Mouse (Mus musculus) heart, postnatal 0 days (tissue): ENCODE results near the gene Arpin.

Experiments used
- CTCF ChIP-seq: IDR thresholded peaks from 2 replicates; pipeline ENCODE4 v1.5.1; 2016; ENCODE audit warnings: antibody characterized with exemption, control low read depth, low read depth
- EP300 ChIP-seq: IDR thresholded peaks from 2 replicates; pipeline ENCODE4 v1.6.1; 2016; ENCODE audit warnings: antibody characterized with exemption, low read depth

DNA sequence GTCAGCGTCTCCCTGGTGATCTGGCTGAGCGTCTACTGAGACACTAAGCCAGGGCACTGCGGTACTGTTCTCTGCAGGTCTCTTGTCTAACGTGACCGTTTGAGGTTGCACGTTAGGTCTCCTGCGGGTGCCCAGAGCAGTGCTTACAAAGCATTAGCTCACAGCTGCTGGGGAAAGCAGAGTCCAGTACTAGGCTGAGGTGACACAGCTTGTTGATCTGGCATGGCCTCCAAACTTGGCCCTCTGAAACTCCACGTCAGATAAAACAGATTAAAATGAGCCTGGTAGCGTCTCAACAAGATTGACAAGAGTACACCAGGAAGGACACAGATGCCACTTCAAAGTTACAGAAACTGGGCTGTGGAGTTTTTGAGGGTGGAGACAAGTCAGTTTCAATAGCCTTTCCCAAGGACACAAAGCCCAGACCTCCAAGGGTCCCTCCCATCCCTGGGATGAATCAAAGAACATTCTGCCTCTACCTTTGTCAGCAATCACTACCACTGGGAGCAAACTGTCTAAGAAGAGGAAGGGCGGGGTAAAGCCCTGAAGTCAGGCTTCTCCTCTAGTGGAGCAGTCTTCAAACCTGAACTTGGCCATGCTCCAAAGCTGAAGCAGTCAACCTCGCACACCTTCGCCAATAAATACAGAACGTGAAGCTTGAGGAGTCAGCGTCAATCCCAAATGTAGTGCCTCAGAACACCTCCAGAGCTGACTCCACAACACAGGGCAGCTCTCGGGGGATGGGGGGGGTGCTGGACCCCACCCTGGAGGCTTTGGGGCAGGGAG, 44.5 kb downstream of the Arpin start:
- no peak for TF ChIP-seq CTCF
- no peak for TF ChIP-seq EP300
